Mouse (Mus musculus) CH12.LX (cell line): ENCODE results near the gene Sumo2. TPM values are rescaled to one million over a fixed set of nuclear protein-coding genes. Genes with fewer than 3 reads are reported as not detected.

Experiments used
- DNase-seq: peaks from one replicate; pipeline ENCODE4 v3.0.0-alpha.2; 2013; ENCODE audit errors: extremely low read depth
- H3K27ac ChIP-seq: 2 replicates; pipeline ENCODE4 v1.5.1; 2012; ENCODE audit warnings: low read depth, mild to moderate bottlenecking, control low read depth, moderate library complexity; ENCODE audit not compliant: insufficient read depth
- H3K27me3 ChIP-seq: replicated peaks from 2 replicates; pipeline ENCODE3; 2012; ENCODE audit warnings: inconsistent platforms
- H3K36me3 ChIP-seq, 2 experiments: replicated peaks in 1 of 2; 2 replicates each; pipeline versions ENCODE3 to v1.6.1; 2012; ENCODE audit warnings: inconsistent platforms in 1 of 2, low read length in 1 of 2, mild to moderate bottlenecking in 1 of 2, mixed read lengths in 1 of 2, moderate library complexity in 1 of 2; ENCODE audit not compliant: control insufficient read depth in 1 of 2, insufficient read depth in 1 of 2
- H3K4me1 ChIP-seq, 2 experiments: 2 replicates each; pipeline ENCODE4 v1.6.1; 2012; ENCODE audit warnings: inconsistent platforms in 1 of 2, moderate library complexity in 1 of 2; ENCODE audit not compliant: insufficient read depth in 2 of 2, control insufficient read depth in 1 of 2
- H3K4me2 ChIP-seq: 2 replicates; pipeline ENCODE4 v1.6.1; 2012; ENCODE audit warnings: low read depth, mild to moderate bottlenecking, control low read depth; ENCODE audit not compliant: poor library complexity, insufficient read depth, severe bottlenecking
- H3K4me3 ChIP-seq, 3 experiments: fragments of 150-350 bp in 1 of 3; sonication (generic) in 1 of 3; replicated peaks in 1 of 3; 2 replicates each; pipeline versions ENCODE3 to v1.5.1; 2011 to 2012; ENCODE audit warnings: low read depth in 2 of 3, low read length in 2 of 3, mild to moderate bottlenecking in 2 of 3, moderate library complexity in 2 of 3, control low read depth in 1 of 3, improper control_type of control experiment in 1 of 3, inconsistent platforms in 1 of 3, mixed read lengths in 1 of 3; ENCODE audit not compliant: poor library complexity in 1 of 3
- H3K79me2 ChIP-seq: replicated peaks from 2 replicates; pipeline ENCODE4 v1.6.1; 2012; ENCODE audit warnings: mild to moderate bottlenecking, moderate library complexity; ENCODE audit not compliant: control insufficient read depth, poor library complexity, insufficient read depth, severe bottlenecking; ENCODE audit errors: extremely low read depth
- H3K9ac ChIP-seq: 2 replicates; pipeline ENCODE4 v1.6.1; 2012; ENCODE audit warnings: low read depth, mild to moderate bottlenecking, control low read depth, moderate library complexity; ENCODE audit not compliant: insufficient read depth
- H3K9me3 ChIP-seq: replicated peaks from 2 replicates; pipeline ENCODE3; 2012; ENCODE audit warnings: low read length, inconsistent platforms, mixed read lengths
- BHLHE40 ChIP-seq: IDR thresholded peaks from 2 replicates; pipeline ENCODE4 v1.6.1; 2011; ENCODE audit warnings: mild to moderate bottlenecking, low read depth, low read length, improper control_type of control experiment
- CHD1 ChIP-seq: IDR thresholded peaks from 2 replicates; pipeline ENCODE4 v1.6.1; 2012; ENCODE audit warnings: low read depth, low read length, improper control_type of control experiment, inconsistent platforms
- CHD2 ChIP-seq: IDR thresholded peaks from 2 replicates; pipeline ENCODE4 v1.6.1; 2011; ENCODE audit warnings: low read length, improper control_type of control experiment
- CTCF ChIP-seq, 2 experiments: IDR thresholded peaks in 1 of 2; conservative IDR thresholded peaks in 1 of 2; 2 replicates each; pipeline ENCODE4 v1.5.1; 2011 to 2012; ENCODE audit warnings: low read depth in 2 of 2, low read length in 2 of 2, improper control_type of control experiment in 1 of 2, inconsistent platforms in 1 of 2, mild to moderate bottlenecking in 1 of 2, moderate library complexity in 1 of 2
- E2F4 ChIP-seq: IDR thresholded peaks from 2 replicates; pipeline ENCODE4 v1.6.1; 2011; ENCODE audit warnings: low read depth, low read length, improper control_type of control experiment; ENCODE audit not compliant: insufficient replicate concordance
- ELF1 ChIP-seq: IDR thresholded peaks from 2 replicates; pipeline ENCODE4 v1.6.1; 2014; ENCODE audit warnings: low read depth, mild to moderate bottlenecking, inconsistent platforms, low read length, improper control_type of control experiment
- EP300 ChIP-seq: IDR thresholded peaks from 2 replicates; pipeline ENCODE4 v1.6.1; 2011; ENCODE audit warnings: low read length, improper control_type of control experiment
- HCFC1 ChIP-seq: IDR thresholded peaks from 2 replicates; pipeline ENCODE4 v1.6.1; 2012; ENCODE audit warnings: low read depth, mild to moderate bottlenecking, inconsistent platforms, low read length, improper control_type of control experiment
- IRF4 ChIP-seq: IDR thresholded peaks from 2 replicates; pipeline ENCODE4 v1.6.1; 2014; ENCODE audit warnings: low read depth, mild to moderate bottlenecking, inconsistent platforms, low read length, improper control_type of control experiment
- JUND ChIP-seq: conservative IDR thresholded peaks from 2 replicates; pipeline ENCODE4 v1.6.1; 2011; ENCODE audit warnings: low read depth, low read length, improper control_type of control experiment
- KAT2A ChIP-seq: IDR thresholded peaks from 2 replicates; pipeline ENCODE4 v1.6.1; 2012; ENCODE audit warnings: low read length, improper control_type of control experiment, inconsistent platforms; ENCODE audit not compliant: insufficient replicate concordance
- MAFK ChIP-seq: IDR thresholded peaks from 2 replicates; pipeline ENCODE4 v1.6.1; 2011; ENCODE audit warnings: low read length, improper control_type of control experiment; ENCODE audit not compliant: insufficient replicate concordance
- MAX ChIP-seq: IDR thresholded peaks from 2 replicates; pipeline ENCODE4 v1.6.1; 2011; ENCODE audit warnings: low read length, improper control_type of control experiment
- MAZ ChIP-seq: IDR thresholded peaks from 2 replicates; pipeline ENCODE4 v1.6.1; 2012; ENCODE audit warnings: low read depth, mild to moderate bottlenecking, inconsistent platforms, low read length, improper control_type of control experiment, moderate library complexity
- MEF2A ChIP-seq: IDR thresholded peaks from 2 replicates; pipeline ENCODE4 v1.6.1; 2014; ENCODE audit warnings: low read depth, mild to moderate bottlenecking, inconsistent platforms, low read length, improper control_type of control experiment, borderline replicate concordance
- MXI1 ChIP-seq: IDR thresholded peaks from 2 replicates; pipeline ENCODE4 v1.6.1; 2011; ENCODE audit warnings: mild to moderate bottlenecking, low read depth, low read length, improper control_type of control experiment
- MYC ChIP-seq: IDR thresholded peaks from 2 replicates; pipeline ENCODE4 v1.6.1; 2011; ENCODE audit warnings: low read depth, mild to moderate bottlenecking, improper control_type of control experiment, low read length
- NELFE ChIP-seq: IDR thresholded peaks from 2 replicates; pipeline ENCODE4 v1.6.1; 2011; ENCODE audit warnings: low read depth, low read length, improper control_type of control experiment
- NRF1 ChIP-seq: IDR thresholded peaks from 2 replicates; pipeline ENCODE4 v1.6.1; 2014; ENCODE audit warnings: low read depth, mild to moderate bottlenecking, inconsistent platforms, low read length, improper control_type of control experiment, moderate library complexity
- PAX5 ChIP-seq: IDR thresholded peaks from 2 replicates; pipeline ENCODE4 v1.6.1; 2012; ENCODE audit warnings: low read length, inconsistent platforms, mixed read lengths
- POLR2A ChIP-seq: IDR thresholded peaks from 2 replicates; pipeline ENCODE4 v1.6.1; 2011; ENCODE audit warnings: low read depth, mild to moderate bottlenecking, improper control_type of control experiment, low read length
- POLR2AphosphoS2 ChIP-seq: IDR thresholded peaks from 2 replicates; pipeline ENCODE4 v1.6.1; 2011; ENCODE audit warnings: low read depth, low read length, improper control_type of control experiment
- RCOR1 ChIP-seq: conservative IDR thresholded peaks from 2 replicates; pipeline ENCODE4 v1.6.1; 2012; ENCODE audit warnings: low read depth, mild to moderate bottlenecking, inconsistent platforms, low read length, improper control_type of control experiment
- SIN3A ChIP-seq: IDR thresholded peaks from 2 replicates; pipeline ENCODE4 v1.6.1; 2012; ENCODE audit warnings: low read length, improper control_type of control experiment, inconsistent platforms
- SMC3 ChIP-seq: IDR thresholded peaks from 2 replicates; pipeline ENCODE4 v1.6.1; 2011; ENCODE audit warnings: low read depth, low read length, improper control_type of control experiment
- TBP ChIP-seq: conservative IDR thresholded peaks from 2 replicates; pipeline ENCODE4 v1.6.1; 2011; ENCODE audit warnings: low read depth, low read length, improper control_type of control experiment
- TCF12 ChIP-seq: IDR thresholded peaks from 2 replicates; pipeline ENCODE4 v1.6.1; 2014; ENCODE audit warnings: low read depth, mild to moderate bottlenecking, inconsistent platforms, low read length, improper control_type of control experiment
- UBTF ChIP-seq: IDR thresholded peaks from 2 replicates; pipeline ENCODE4 v1.6.1; 2012; ENCODE audit warnings: low read depth, mild to moderate bottlenecking, inconsistent platforms, low read length, improper control_type of control experiment, moderate library complexity
- USF1 ChIP-seq: IDR thresholded peaks from 2 replicates; pipeline ENCODE4 v1.6.1; 2014; ENCODE audit warnings: low read depth, mild to moderate bottlenecking, inconsistent platforms, low read length, improper control_type of control experiment
- USF2 ChIP-seq: conservative IDR thresholded peaks from 2 replicates; pipeline ENCODE4 v1.6.1; 2011; ENCODE audit warnings: low read depth, low read length, improper control_type of control experiment
- ZC3H11A ChIP-seq: IDR thresholded peaks from 2 replicates; pipeline ENCODE4 v1.6.1; 2012; ENCODE audit warnings: low read depth, mild to moderate bottlenecking, inconsistent platforms, low read length, improper control_type of control experiment
- ZKSCAN1 ChIP-seq: IDR thresholded peaks from 2 replicates; pipeline ENCODE4 v1.6.1; 2012; ENCODE audit warnings: low read depth, inconsistent platforms, low read length, improper control_type of control experiment, borderline replicate concordance
- ZMIZ1 ChIP-seq: IDR thresholded peaks from 2 replicates; pipeline ENCODE4 v1.6.1; 2012; ENCODE audit warnings: low read depth, mild to moderate bottlenecking, inconsistent platforms, low read length, improper control_type of control experiment
- dilution Hi-C: fragments of 300-500 bp; cut with MboI; formaldehyde crosslinking; loops from 2 replicates; pipeline ENCODE4 v1.14.3; 2020; ENCODE audit warnings: low sequenced_read_pairs; ENCODE audit not compliant: extremely low pct_unique_long_range_greater_than_20kb, extremely low pct_ligation_motif_present
- in situ Hi-C: fragments of 300-500 bp; cut with MboI; formaldehyde crosslinking; loops from 3 replicates; pipeline ENCODE4 v1.14.3; 2019; ENCODE audit warnings: low sequenced_read_pairs, low pct_ligation_motif_present, low pct_unique_long_range_greater_than_20kb, mixed read lengths
- polyA plus RNA-seq: library from polyadenylated mRNA; unstranded; fragments of >175 nt; gene quantifications from 2 replicates; pipeline ENCODE4 v1.2.1, GENCODE M21; 2012; ENCODE audit warnings: low read depth; ENCODE audit not compliant: insufficient read length
- total RNA-seq, 2 experiments: library from RNA; depleted of rRNA; stranded (reverse); fragments of 300-350 nt in 1 of 2; fragments of >200 nt in 1 of 2; gene quantifications; 2 replicates each; pipeline ENCODE4 v1.2.3; 2012 to 2014

Gene Sumo2
- total and polyA plus RNA-seq, 3 experiments, result 480 to 1,752 (median 1,020) TPM

GRCm38 (mm10) chr11:115512004-115512403 is 24.1 kb downstream of the Sumo2 start:
- Histone ChIP-seq H3K27ac (peak overlapping the region; percentile 35; the same call in 1 of the 2 replicates), H3K9ac (peak overlapping the region; percentile 90)

DNA sequence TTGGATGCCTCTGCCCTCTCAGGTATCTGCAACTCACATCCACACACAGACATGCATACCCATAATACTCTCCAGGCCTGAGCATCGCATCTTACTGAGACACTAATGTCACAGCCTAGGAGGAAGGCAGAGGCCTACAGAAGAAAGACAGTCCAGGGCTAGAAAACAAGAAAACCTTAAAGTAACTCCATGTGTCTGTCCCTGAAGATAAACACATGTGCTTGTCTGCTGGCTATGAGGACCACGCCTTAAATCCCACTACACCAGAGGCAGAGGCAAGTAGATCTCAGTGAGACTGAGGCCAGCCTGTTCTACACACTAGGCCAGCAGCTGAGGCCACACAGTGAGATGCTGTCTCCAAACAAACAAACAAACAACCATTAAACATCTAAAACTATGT is 25.0 kb downstream of the Sumo2 start:
- H3K4me1 ChIP-seq, result peaks cover 36 to 67% of the 10 kb centered on the region in 2 experiments
- dilution Hi-C loops, result no loop called here
- H3K4me2 ChIP-seq, result peak overlapping the region; percentile 99
- TF ChIP-seq SIN3A (0 out of 2 replicates have a peak, but pooled peaks have one; percentile 25), PAX5 (no peak), E2F4 (no peak), TBP (no peak), SMC3 (no peak), NRF1 (no peak), USF2 (no peak), RCOR1 (no peak), UBTF (no peak), MXI1 (peak; percentile 59), POLR2AphosphoS2 (no peak), BHLHE40 (no peak), NELFE (no peak), CTCF (conservative IDR thresholded peaks at IDR 0.05 in 1 of 2, IDR thresholded peaks at IDR 0.05 in 1 of 2; ENCODE audit: low read depth in 2 of 2, low read length in 2 of 2) (no peak), MAX (no peak)
- no peaks in the 10 kb centered on the region for H3K27me3 ChIP-seq
- H3K9ac ChIP-seq, result peak overlapping the region; percentile 90; the same call in 1 of the 2 replicates
- no peaks in the 10 kb centered on the region for H3K9me3 ChIP-seq
- H3K4me3 ChIP-seq, result peak overlapping the region in 1 of 3 experiments; percentile 2
- H3K27ac ChIP-seq, result no peak overlapping the region
- no peak for DNase-seq
- in situ Hi-C loops, result no loop called here
- peaks cover 79% of the 10 kb centered on the region for H3K79me2 ChIP-seq
- peaks cover 0 to 36% of the 10 kb centered on the region in 2 experiments for H3K36me3 ChIP-seq

More at GRCm38 (mm10) chr11:115512004-115512403, 24.1 kb downstream of the Sumo2 start:
- H3K4me1 ChIP-seq, result peaks cover 32 to 60% of the 10 kb centered on the region in 2 experiments
- in situ Hi-C loops, result no loop called here
- DNase-seq, result no peak
- H3K9me3 ChIP-seq, result no peaks in the 10 kb centered on the region
- peak overlapping the region; percentile 84 to 96 (median 96) for H3K4me3 ChIP-seq
- dilution Hi-C loops, result no loop called here
- TF ChIP-seq CHD2 (no peak), SIN3A (no peak), E2F4 (0 out of 2 replicates have a peak, but pooled peaks have one; percentile 15), EP300 (no peak), CTCF (conservative IDR thresholded peaks at IDR 0.05 in 1 of 2, IDR thresholded peaks at IDR 0.05 in 1 of 2; ENCODE audit: low read depth in 2 of 2, low read length in 2 of 2) (no peak), MXI1 (no peak; the same call in 1 of the 2 replicates), PAX5 (no peak), TBP (no peak), TCF12 (0 out of 2 replicates have a peak, but pooled peaks have one; percentile 12), ZMIZ1 (no peak), MAFK (peak; percentile 14; the same call in 1 of the 2 replicates), MEF2A (no peak), ZC3H11A (no peak), MAZ (no peak), USF1 (no peak), ZKSCAN1 (no peak), CHD1 (no peak), HCFC1 (no peak), IRF4 (no peak), USF2 (no peak), ELF1 (no peak), POLR2A (no peak), JUND (peak; percentile 24; the same call in 1 of the 2 replicates), KAT2A (no peak), MYC (no peak), NRF1 (no peak), UBTF (no peak), MAX (no peak), BHLHE40 (no peak), RCOR1 (0 out of 2 replicates have a peak, but pooled peaks have one; percentile 21)
- peak overlapping the region; percentile 99 for H3K4me2 ChIP-seq
- peaks cover 70% of the 10 kb centered on the region for H3K79me2 ChIP-seq
- no peaks in the 10 kb centered on the region for H3K27me3 ChIP-seq
- peaks cover 0 to 30% of the 10 kb centered on the region in 2 experiments for H3K36me3 ChIP-seq
